Mouse (Mus musculus): ENCODE measurements around the gene Myocos. TPM values are rescaled to one million over a fixed set of nuclear protein-coding genes. Genes with fewer than 3 reads are reported as not detected.

Myocos gene
- polyA plus RNA-seq, 1 experiment from 2014 or later = not detected

DNA sequence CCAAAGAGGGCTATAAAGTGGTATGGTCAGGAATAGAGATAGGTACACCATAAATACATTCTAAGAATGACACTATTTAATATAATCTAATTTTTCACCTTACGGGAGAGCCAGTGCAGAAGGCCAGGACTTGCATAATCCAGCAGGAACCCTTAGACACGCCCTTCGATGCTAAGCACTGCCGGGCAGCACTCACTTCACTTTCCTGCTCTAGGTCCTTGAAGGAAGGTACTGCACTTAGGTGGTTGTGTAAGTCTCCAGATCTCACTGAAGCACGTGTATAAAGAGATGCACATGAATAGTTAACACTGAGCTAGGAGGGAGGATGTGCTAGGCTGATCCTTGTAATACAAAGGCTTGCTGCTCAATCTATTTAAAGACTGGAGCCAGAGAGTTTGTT is 58.4 kb downstream of the Myocos start:
- no peaks in the 10 kb centered on the region for H3K4me1 ChIP-seq (replicated peaks; ENCODE audit: control insufficient read depth, insufficient read depth, low read length)
- H3K27me3 ChIP-seq (replicated peaks; ENCODE audit: control insufficient read depth, insufficient read depth, low read length) = no peaks in the 10 kb centered on the region
- DNase-seq (ENCODE audit: low spot score) (no peak), ATAC-seq (replicated peaks; ENCODE audit: low FRiP score) (no peak)
- H3K9me3 ChIP-seq (ENCODE audit: control insufficient read depth, low read length) = no peaks in the 10 kb centered on the region
- WGBS = 92% methylated on average over 5 of the region's 5 CpGs
- peaks cover 3% of the 10 kb centered on the region for H3K36me3 ChIP-seq (ENCODE audit: control insufficient read depth, insufficient read depth, low read length)
- no peak overlapping the region for H3K4me3 ChIP-seq (ENCODE audit: low read depth, low read length)
- no peak overlapping the region for H3K9ac ChIP-seq (ENCODE audit: low read depth, low read length)
- H3K27ac ChIP-seq (ENCODE audit: low read depth, low read length) = no peak overlapping the region
- no peak overlapping the region for H3K4me2 ChIP-seq

DNA sequence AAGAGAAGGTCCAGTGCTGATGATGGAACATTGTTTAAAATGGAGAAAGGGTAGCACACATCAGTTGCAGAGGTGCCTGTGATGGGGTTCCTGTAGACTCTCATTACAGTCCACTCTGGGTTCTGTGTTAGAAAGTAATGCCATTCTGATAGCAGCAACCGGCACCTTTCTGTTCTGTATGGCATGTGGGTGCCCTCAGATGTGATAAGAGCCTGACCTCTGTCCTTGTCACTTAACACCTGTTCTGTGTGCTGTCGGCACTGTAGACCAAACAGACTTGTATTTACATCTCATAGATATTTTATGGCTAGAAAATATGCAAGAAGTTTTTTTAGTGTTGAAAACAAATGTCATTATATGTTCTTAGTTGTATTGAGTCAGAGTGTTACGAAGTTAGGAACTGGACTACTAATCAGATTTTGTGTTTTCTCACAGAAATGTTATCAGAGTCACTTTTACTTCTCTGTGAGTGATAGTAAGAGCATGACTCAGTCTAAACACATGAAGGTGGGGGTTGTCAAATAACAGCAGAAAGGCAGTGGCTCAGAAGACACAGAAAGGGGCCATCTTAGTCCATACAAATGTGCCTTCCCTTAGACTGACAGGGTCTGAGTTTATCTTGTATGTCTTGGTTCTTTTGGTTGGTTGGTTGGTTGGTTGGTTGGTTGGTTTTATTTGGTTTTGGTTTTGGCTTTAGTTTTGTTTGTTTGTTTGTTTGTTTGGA is 60.5 kb downstream of the Myocos start:
- H3K4me2 ChIP-seq = no peak overlapping the region

More for the DNA sequence above, 60.5 kb downstream of the Myocos start:
- H3K27me3 ChIP-seq (replicated peaks; ENCODE audit: control insufficient read depth, insufficient read depth, low read length) = no peaks in the 10 kb centered on the region
- H3K36me3 ChIP-seq (ENCODE audit: control insufficient read depth, insufficient read depth, low read length) = peaks cover 3% of the 10 kb centered on the region
- DNase-seq (ENCODE audit: low spot score) (no peak), ATAC-seq (replicated peaks; ENCODE audit: low FRiP score) (peak; percentile 62; the same call in 1 of the 2 replicates)
- H3K27ac ChIP-seq (ENCODE audit: low read depth, low read length) = no peak overlapping the region
- H3K4me3 ChIP-seq (ENCODE audit: low read depth, low read length) = no peak overlapping the region
- no peaks in the 10 kb centered on the region for H3K9me3 ChIP-seq (ENCODE audit: control insufficient read depth, low read length)
- 46% methylated on average over 3 of the region's 3 CpGs for WGBS
- H3K4me1 ChIP-seq (replicated peaks; ENCODE audit: control insufficient read depth, insufficient read depth, low read length) = no peaks in the 10 kb centered on the region
- H3K9ac ChIP-seq (ENCODE audit: low read depth, low read length) = no peak overlapping the region

Small RNAs within 50 kb of the gene (microRNA-seq; reads per million reads assigned to microRNA genes)
- not detected for gene Gm27616 (ENCODE audit: borderline number of aligned reads)

Other genes with a start within 250 kb of the Myocos start
- gene Dnm3, start 180.2 kb downstream of the Myocos start, polyA plus RNA-seq (2014; fragmentation: Nextera tagmentation; extraction: Ambion mirVana) = 3.3 and 4.0 TPM in 2 replicates
- gene Mettl13, start 109.7 kb downstream of the Myocos start, polyA plus RNA-seq (2014; fragmentation: Nextera tagmentation; extraction: Ambion mirVana) = 31.3 and 31.8 TPM in 2 replicates
- 35.1 and 35.6 TPM in 2 replicates for gene Vamp4, start 87.7 kb downstream of the Myocos start, polyA plus RNA-seq (2014; fragmentation: Nextera tagmentation; extraction: Ambion mirVana)
- gene Myoc, start 19.1 kb downstream of the Myocos start, polyA plus RNA-seq (2014; fragmentation: Nextera tagmentation; extraction: Ambion mirVana) = not detected in 2 replicates
- gene Prrc2c, start 82.3 kb upstream of the Myocos start, polyA plus RNA-seq (2014; fragmentation: Nextera tagmentation; extraction: Ambion mirVana) = 88.6 and 103 TPM in 2 replicates
- 0.34 and 0.58 TPM in 2 replicates for gene Fmo4, start 155.8 kb upstream of the Myocos start, polyA plus RNA-seq (2014; fragmentation: Nextera tagmentation; extraction: Ambion mirVana)
- 3.1 and 4.7 TPM in 2 replicates for gene Fmo1, start 208.4 kb upstream of the Myocos start, polyA plus RNA-seq (2014; fragmentation: Nextera tagmentation; extraction: Ambion mirVana)
- gene Fmo2, start 240.5 kb upstream of the Myocos start, polyA plus RNA-seq (2014; fragmentation: Nextera tagmentation; extraction: Ambion mirVana) = not detected in 2 replicates